Mouse (Mus musculus) heart, embryonic 16.5 days (tissue): ENCODE data around the gene Tbc1d8. TPM values are rescaled to one million over a fixed set of nuclear protein-coding genes. Genes with fewer than 3 reads are reported as not detected.
A peak's percentile ranks its signal among the peaks of the same experiment; 100 is the strongest.

Experiments
- ATAC-seq: fragments of 200-750 bp; cut with Nextera tagmentation; replicated peaks from 2 replicates; pipeline ENCODE4 v1.8.0; 2017; ENCODE audit warnings: moderate number of reproducible peaks; ENCODE audit not compliant: insufficient read depth, low FRiP score; ENCODE audit errors: extremely low read depth
- H3K27ac ChIP-seq: fragments of 300-500 bp; sonication (generic); 2 replicates; pipeline ENCODE4 v1.5.1; 2014; ENCODE audit warnings: mild to moderate bottlenecking, low read length, control low read depth, moderate library complexity
- H3K27me3 ChIP-seq: fragments of 300-500 bp; sonication (generic); 2 replicates; pipeline ENCODE4 v1.6.1; 2014; ENCODE audit warnings: low read length, mixed read lengths; ENCODE audit not compliant: control insufficient read depth, insufficient read depth
- H3K36me3 ChIP-seq: fragments of 300-500 bp; sonication (generic); 2 replicates; pipeline ENCODE4 v1.6.1; 2014; ENCODE audit not compliant: control insufficient read depth, insufficient read depth
- H3K4me1 ChIP-seq: fragments of 300-500 bp; sonication (generic); 2 replicates; pipeline ENCODE4 v1.6.1; 2014; ENCODE audit warnings: low read length, mixed read lengths; ENCODE audit not compliant: control insufficient read depth, insufficient read depth
- H3K4me2 ChIP-seq: fragments of 300-500 bp; sonication (generic); 2 replicates; pipeline ENCODE4 v1.6.1; 2014; ENCODE audit warnings: low read depth, mild to moderate bottlenecking, control low read depth, low read length
- H3K4me3 ChIP-seq: fragments of 300-500 bp; sonication (generic); 2 replicates; pipeline ENCODE4 v1.5.1; 2014; ENCODE audit warnings: mild to moderate bottlenecking, control low read depth, low read length
- H3K9ac ChIP-seq: fragments of 300-500 bp; sonication (generic); 2 replicates; pipeline ENCODE4 v1.6.1; 2014; ENCODE audit warnings: low read length, control low read depth
- H3K9me3 ChIP-seq: fragments of 300-500 bp; sonication (generic); replicated peaks from 2 replicates; pipeline ENCODE4 v1.6.1; 2016; ENCODE audit warnings: low read length; ENCODE audit not compliant: control insufficient read depth
- WGBS: fragments of 180-500 bp; shearing (Covaris S2); extraction: QIAGEN DNeasy Blood & Tissue Kit; methylation state at CpG from one replicate; pipeline ENCODE4 v1.1.7; 2014; 5-methylcytosine and 5-hydroxymethylcytosine counted together
- polyA plus RNA-seq: library from polyadenylated mRNA; unstranded; fragments of >200 nt; fragmentation: Nextera tagmentation; extraction: Ambion mirVana; gene quantifications from 2 replicates; pipeline ENCODE4 v1.2.1, GENCODE M21; 2015

The Tbc1d8 gene
- polyA plus RNA-seq, 1 experiment from 2014 or later, result 11.2 TPM

- Histone ChIP-seq H3K36me3 (no peaks in the 10 kb centered on the region), H3K9ac (no peak overlapping the region), H3K4me3 (no peak overlapping the region), H3K4me2 (no peak overlapping the region), H3K4me1 (peaks cover 40% of the 10 kb centered on the region), H3K9me3 (no peaks in the 10 kb centered on the region), H3K27ac (peak overlapping the region; percentile 31; the same call in 1 of the 2 replicates), H3K27me3 (no peaks in the 10 kb centered on the region)
- no peak for ATAC-seq
- WGBS, result 73% methylated on average over 23 of the region's 23 CpGs
Observed at GRCm38 (mm10) chr1:39455350-39456023, 23.1 kb downstream of the Tbc1d8 start.

- ATAC-seq, result no peak
- Histone ChIP-seq H3K27me3 (no peaks in the 10 kb centered on the region), H3K4me3 (no peak overlapping the region), H3K9ac (no peak overlapping the region), H3K36me3 (no peaks in the 10 kb centered on the region), H3K4me1 (peaks cover 46% of the 10 kb centered on the region), H3K4me2 (no peak overlapping the region), H3K9me3 (no peaks in the 10 kb centered on the region), H3K27ac (peak overlapping the region; percentile 31; the same call in 1 of the 2 replicates)
- WGBS, result 72% methylated on average over 4 of the region's 4 CpGs
Observed at GRCm38 (mm10) chr1:39454783-39455175, 23.8 kb downstream of the Tbc1d8 start.

GRCm38 (mm10) chr1:39454108-39454782 lies 24.3 kb downstream of the Tbc1d8 start:
- H3K36me3 ChIP-seq, result no peaks in the 10 kb centered on the region
- no peaks in the 10 kb centered on the region for H3K9me3 ChIP-seq
- no peak for ATAC-seq
- peak overlapping the region; percentile 58; the same call in 1 of the 2 replicates for H3K27ac ChIP-seq
- no peak overlapping the region for H3K4me3 ChIP-seq
- H3K27me3 ChIP-seq, result no peaks in the 10 kb centered on the region
- peaks cover 51% of the 10 kb centered on the region for H3K4me1 ChIP-seq
- H3K4me2 ChIP-seq, result no peak overlapping the region
- H3K9ac ChIP-seq, result no peak overlapping the region
- WGBS, result 63% methylated on average over 9 of the region's 9 CpGs

- ATAC-seq, result no peak
- Histone ChIP-seq H3K4me3 (no peak overlapping the region), H3K27ac (no peak overlapping the region), H3K36me3 (no peaks in the 10 kb centered on the region), H3K4me1 (peaks cover 66% of the 10 kb centered on the region), H3K27me3 (no peaks in the 10 kb centered on the region), H3K4me2 (no peak overlapping the region), H3K9me3 (no peaks in the 10 kb centered on the region), H3K9ac (no peak overlapping the region)
- 82% methylated on average over 4 of the region's 4 CpGs for WGBS
Observed at GRCm38 (mm10) chr1:39452203-39452602, 26.4 kb downstream of the Tbc1d8 start.

GRCm38 (mm10) chr1:39450069-39450728 lies 28.4 kb downstream of the Tbc1d8 start:
- peaks cover 72% of the 10 kb centered on the region for H3K4me1 ChIP-seq
- 65% methylated on average over 6 of the region's 6 CpGs for WGBS

GRCm38 (mm10) chr1:39449251-39449790 lies 29.2 kb downstream of the Tbc1d8 start:
- no peak overlapping the region for H3K4me3 ChIP-seq
- H3K27ac ChIP-seq, result peak overlapping the region; percentile 47
- 0 out of 2 replicates have a peak overlapping the region, but pooled peaks have one; percentile 18 for H3K9ac ChIP-seq
- peaks cover 69% of the 10 kb centered on the region for H3K4me1 ChIP-seq
- no peaks in the 10 kb centered on the region for H3K9me3 ChIP-seq
- peak overlapping the region; percentile 30; the same call in 1 of the 2 replicates for H3K4me2 ChIP-seq
- no peaks in the 10 kb centered on the region for H3K27me3 ChIP-seq
- WGBS, result 65% methylated on average over 12 of the region's 12 CpGs
- no peak for ATAC-seq
- no peaks in the 10 kb centered on the region for H3K36me3 ChIP-seq

More at GRCm38 (mm10) chr1:39450069-39450728, 28.4 kb downstream of the Tbc1d8 start:
- no peak for ATAC-seq
- Histone ChIP-seq H3K4me2 (peak overlapping the region; percentile 30; the same call in 1 of the 2 replicates), H3K36me3 (no peaks in the 10 kb centered on the region), H3K4me3 (no peak overlapping the region), H3K9me3 (no peaks in the 10 kb centered on the region), H3K27ac (peak overlapping the region; percentile 47), H3K27me3 (no peaks in the 10 kb centered on the region), H3K9ac (no peak overlapping the region)

- 94% methylated on average over 5 of the region's 5 CpGs for WGBS
- ATAC-seq, result no peak
Observed at GRCm38 (mm10) chr1:39448819-39449218, 29.7 kb downstream of the Tbc1d8 start.

GRCm38 (mm10) chr1:39448238-39448637 lies 30.3 kb downstream of the Tbc1d8 start:
- no peak for ATAC-seq
- 71% methylated on average over 5 of the region's 5 CpGs for WGBS
- Histone ChIP-seq H3K9me3 (no peaks in the 10 kb centered on the region), H3K4me2 (no peak overlapping the region), H3K36me3 (no peaks in the 10 kb centered on the region), H3K27ac (peak overlapping the region; percentile 41), H3K27me3 (no peaks in the 10 kb centered on the region), H3K4me1 (peaks cover 73% of the 10 kb centered on the region), H3K9ac (no peak overlapping the region), H3K4me3 (no peak overlapping the region)

More at GRCm38 (mm10) chr1:39448819-39449218, 29.7 kb downstream of the Tbc1d8 start:
- Histone ChIP-seq H3K9ac (0 out of 2 replicates have a peak overlapping the region, but pooled peaks have one; percentile 18), H3K36me3 (no peaks in the 10 kb centered on the region), H3K27me3 (no peaks in the 10 kb centered on the region), H3K4me2 (no peak overlapping the region), H3K4me1 (peaks cover 69% of the 10 kb centered on the region), H3K4me3 (no peak overlapping the region), H3K9me3 (no peaks in the 10 kb centered on the region), H3K27ac (peak overlapping the region; percentile 47)
